Mouse (Mus musculus) CH12.LX (cell line): Measurements from ENCODE around the gene Dhrs7b. TPM values are rescaled to one million over a fixed set of nuclear protein-coding genes. Genes with fewer than 3 reads are reported as not detected.

Source experiments
- DNase-seq: peaks from one replicate; pipeline ENCODE4 v3.0.0-alpha.2; 2013; ENCODE audit errors: extremely low read depth
- H3K27ac ChIP-seq: 2 replicates; pipeline ENCODE4 v1.5.1; 2012; ENCODE audit warnings: low read depth, mild to moderate bottlenecking, control low read depth, moderate library complexity; ENCODE audit not compliant: insufficient read depth
- H3K27me3 ChIP-seq: replicated peaks from 2 replicates; pipeline ENCODE3; 2012; ENCODE audit warnings: inconsistent platforms
- H3K36me3 ChIP-seq, 2 experiments: replicated peaks in 1 of 2; 2 replicates each; pipeline versions ENCODE3 to v1.6.1; 2012; ENCODE audit warnings: inconsistent platforms in 1 of 2, low read length in 1 of 2, mild to moderate bottlenecking in 1 of 2, mixed read lengths in 1 of 2, moderate library complexity in 1 of 2; ENCODE audit not compliant: control insufficient read depth in 1 of 2, insufficient read depth in 1 of 2
- H3K4me1 ChIP-seq, 2 experiments: 2 replicates each; pipeline ENCODE4 v1.6.1; 2012; ENCODE audit warnings: inconsistent platforms in 1 of 2, moderate library complexity in 1 of 2; ENCODE audit not compliant: insufficient read depth in 2 of 2, control insufficient read depth in 1 of 2
- H3K4me2 ChIP-seq: 2 replicates; pipeline ENCODE4 v1.6.1; 2012; ENCODE audit warnings: low read depth, mild to moderate bottlenecking, control low read depth; ENCODE audit not compliant: poor library complexity, insufficient read depth, severe bottlenecking
- H3K4me3 ChIP-seq, 3 experiments: fragments of 150-350 bp in 1 of 3; sonication (generic) in 1 of 3; replicated peaks in 1 of 3; 2 replicates each; pipeline versions ENCODE3 to v1.5.1; 2011 to 2012; ENCODE audit warnings: low read depth in 2 of 3, low read length in 2 of 3, mild to moderate bottlenecking in 2 of 3, moderate library complexity in 2 of 3, control low read depth in 1 of 3, improper control_type of control experiment in 1 of 3, inconsistent platforms in 1 of 3, mixed read lengths in 1 of 3; ENCODE audit not compliant: poor library complexity in 1 of 3
- H3K79me2 ChIP-seq: replicated peaks from 2 replicates; pipeline ENCODE4 v1.6.1; 2012; ENCODE audit warnings: mild to moderate bottlenecking, moderate library complexity; ENCODE audit not compliant: control insufficient read depth, poor library complexity, insufficient read depth, severe bottlenecking; ENCODE audit errors: extremely low read depth
- H3K9ac ChIP-seq: 2 replicates; pipeline ENCODE4 v1.6.1; 2012; ENCODE audit warnings: low read depth, mild to moderate bottlenecking, control low read depth, moderate library complexity; ENCODE audit not compliant: insufficient read depth
- H3K9me3 ChIP-seq: replicated peaks from 2 replicates; pipeline ENCODE3; 2012; ENCODE audit warnings: low read length, inconsistent platforms, mixed read lengths
- BHLHE40 ChIP-seq: IDR thresholded peaks from 2 replicates; pipeline ENCODE4 v1.6.1; 2011; ENCODE audit warnings: mild to moderate bottlenecking, low read depth, low read length, improper control_type of control experiment
- CHD1 ChIP-seq: IDR thresholded peaks from 2 replicates; pipeline ENCODE4 v1.6.1; 2012; ENCODE audit warnings: low read depth, low read length, improper control_type of control experiment, inconsistent platforms
- E2F4 ChIP-seq: IDR thresholded peaks from 2 replicates; pipeline ENCODE4 v1.6.1; 2011; ENCODE audit warnings: low read depth, low read length, improper control_type of control experiment; ENCODE audit not compliant: insufficient replicate concordance
- ELF1 ChIP-seq: IDR thresholded peaks from 2 replicates; pipeline ENCODE4 v1.6.1; 2014; ENCODE audit warnings: low read depth, mild to moderate bottlenecking, inconsistent platforms, low read length, improper control_type of control experiment
- EP300 ChIP-seq: IDR thresholded peaks from 2 replicates; pipeline ENCODE4 v1.6.1; 2011; ENCODE audit warnings: low read length, improper control_type of control experiment
- ETS1 ChIP-seq: conservative IDR thresholded peaks from 2 replicates; pipeline ENCODE4 v1.6.1; 2012; ENCODE audit warnings: low read depth, mild to moderate bottlenecking, inconsistent platforms, low read length, improper control_type of control experiment, moderate library complexity
- GABPA ChIP-seq: IDR thresholded peaks from 2 replicates; pipeline ENCODE4 v1.6.1; 2012; ENCODE audit warnings: low read depth, low read length, improper control_type of control experiment, inconsistent platforms; ENCODE audit not compliant: insufficient replicate concordance
- IRF4 ChIP-seq: IDR thresholded peaks from 2 replicates; pipeline ENCODE4 v1.6.1; 2014; ENCODE audit warnings: low read depth, mild to moderate bottlenecking, inconsistent platforms, low read length, improper control_type of control experiment
- JUN ChIP-seq: IDR thresholded peaks from 2 replicates; pipeline ENCODE4 v1.6.1; 2011; ENCODE audit warnings: low read depth, mild to moderate bottlenecking, low read length, improper control_type of control experiment, moderate library complexity; ENCODE audit not compliant: insufficient read depth
- MAFK ChIP-seq: IDR thresholded peaks from 2 replicates; pipeline ENCODE4 v1.6.1; 2011; ENCODE audit warnings: low read length, improper control_type of control experiment; ENCODE audit not compliant: insufficient replicate concordance
- MAZ ChIP-seq: IDR thresholded peaks from 2 replicates; pipeline ENCODE4 v1.6.1; 2012; ENCODE audit warnings: low read depth, mild to moderate bottlenecking, inconsistent platforms, low read length, improper control_type of control experiment, moderate library complexity
- MEF2A ChIP-seq: IDR thresholded peaks from 2 replicates; pipeline ENCODE4 v1.6.1; 2014; ENCODE audit warnings: low read depth, mild to moderate bottlenecking, inconsistent platforms, low read length, improper control_type of control experiment, borderline replicate concordance
- MXI1 ChIP-seq: IDR thresholded peaks from 2 replicates; pipeline ENCODE4 v1.6.1; 2011; ENCODE audit warnings: mild to moderate bottlenecking, low read depth, low read length, improper control_type of control experiment
- NELFE ChIP-seq: IDR thresholded peaks from 2 replicates; pipeline ENCODE4 v1.6.1; 2011; ENCODE audit warnings: low read depth, low read length, improper control_type of control experiment
- POLR2A ChIP-seq: IDR thresholded peaks from 2 replicates; pipeline ENCODE4 v1.6.1; 2011; ENCODE audit warnings: low read depth, mild to moderate bottlenecking, improper control_type of control experiment, low read length
- POLR2AphosphoS2 ChIP-seq: IDR thresholded peaks from 2 replicates; pipeline ENCODE4 v1.6.1; 2011; ENCODE audit warnings: low read depth, low read length, improper control_type of control experiment
- RAD21 ChIP-seq: IDR thresholded peaks from 2 replicates; pipeline ENCODE4 v1.6.1; 2011; ENCODE audit warnings: low read depth, mild to moderate bottlenecking, low read length, improper control_type of control experiment, moderate library complexity
- RCOR1 ChIP-seq: conservative IDR thresholded peaks from 2 replicates; pipeline ENCODE4 v1.6.1; 2012; ENCODE audit warnings: low read depth, mild to moderate bottlenecking, inconsistent platforms, low read length, improper control_type of control experiment
- SIN3A ChIP-seq: IDR thresholded peaks from 2 replicates; pipeline ENCODE4 v1.6.1; 2012; ENCODE audit warnings: low read length, improper control_type of control experiment, inconsistent platforms
- SMC3 ChIP-seq: IDR thresholded peaks from 2 replicates; pipeline ENCODE4 v1.6.1; 2011; ENCODE audit warnings: low read depth, low read length, improper control_type of control experiment
- TCF12 ChIP-seq: IDR thresholded peaks from 2 replicates; pipeline ENCODE4 v1.6.1; 2014; ENCODE audit warnings: low read depth, mild to moderate bottlenecking, inconsistent platforms, low read length, improper control_type of control experiment
- USF1 ChIP-seq: IDR thresholded peaks from 2 replicates; pipeline ENCODE4 v1.6.1; 2014; ENCODE audit warnings: low read depth, mild to moderate bottlenecking, inconsistent platforms, low read length, improper control_type of control experiment
- USF2 ChIP-seq: conservative IDR thresholded peaks from 2 replicates; pipeline ENCODE4 v1.6.1; 2011; ENCODE audit warnings: low read depth, low read length, improper control_type of control experiment
- ZC3H11A ChIP-seq: IDR thresholded peaks from 2 replicates; pipeline ENCODE4 v1.6.1; 2012; ENCODE audit warnings: low read depth, mild to moderate bottlenecking, inconsistent platforms, low read length, improper control_type of control experiment
- ZKSCAN1 ChIP-seq: IDR thresholded peaks from 2 replicates; pipeline ENCODE4 v1.6.1; 2012; ENCODE audit warnings: low read depth, inconsistent platforms, low read length, improper control_type of control experiment, borderline replicate concordance
- ZNF384 ChIP-seq: IDR thresholded peaks from 2 replicates; pipeline ENCODE4 v1.6.1; 2012; ENCODE audit warnings: low read depth, low read length, improper control_type of control experiment, inconsistent platforms
- dilution Hi-C: fragments of 300-500 bp; cut with MboI; formaldehyde crosslinking; loops from 2 replicates; pipeline ENCODE4 v1.14.3; 2020; ENCODE audit warnings: low sequenced_read_pairs; ENCODE audit not compliant: extremely low pct_unique_long_range_greater_than_20kb, extremely low pct_ligation_motif_present
- in situ Hi-C: fragments of 300-500 bp; cut with MboI; formaldehyde crosslinking; loops from 3 replicates; pipeline ENCODE4 v1.14.3; 2019; ENCODE audit warnings: low sequenced_read_pairs, low pct_ligation_motif_present, low pct_unique_long_range_greater_than_20kb, mixed read lengths
- polyA plus RNA-seq: library from polyadenylated mRNA; unstranded; fragments of >175 nt; gene quantifications from 2 replicates; pipeline ENCODE4 v1.2.1, GENCODE M21; 2012; ENCODE audit warnings: low read depth; ENCODE audit not compliant: insufficient read length
- total RNA-seq, 2 experiments: library from RNA; depleted of rRNA; stranded (reverse); fragments of 300-350 nt in 1 of 2; fragments of >200 nt in 1 of 2; gene quantifications; 2 replicates each; pipeline ENCODE4 v1.2.3; 2012 to 2014

The Dhrs7b gene
- total and polyA plus RNA-seq, 3 experiments, result 43.3 to 63.5 (median 59.2) TPM

- H3K36me3 ChIP-seq, result peaks cover 81 to 94% of the 10 kb centered on the region in 2 experiments
- TF ChIP-seq SIN3A, result no peak
- no peak for TF ChIP-seq SMC3
- no peak for TF ChIP-seq RAD21
- TF ChIP-seq POLR2AphosphoS2, result no peak
- TF ChIP-seq CHD1, result no peak
- no peak for TF ChIP-seq BHLHE40
- no peak for TF ChIP-seq ZC3H11A
- TF ChIP-seq USF2, result no peak
- TF ChIP-seq MAFK, result no peak
- TF ChIP-seq ZKSCAN1, result no peak
- TF ChIP-seq USF1, result no peak
- no peak for TF ChIP-seq MEF2A
- TF ChIP-seq JUN, result no peak
- TF ChIP-seq NELFE, result no peak
- TF ChIP-seq MAZ, result no peak
- no peak for TF ChIP-seq TCF12
- no peak for TF ChIP-seq EP300
- no peak for TF ChIP-seq MXI1
- TF ChIP-seq RCOR1, result no peak
- TF ChIP-seq, all 38 proteins: peak for 0
- dilution Hi-C loops (no loop called here), in situ Hi-C loops (no loop called here)
- H3K4me1 ChIP-seq, result peaks cover 7 to 32% of the 10 kb centered on the region in 2 experiments; a peak in 3 of 4 replicates
- DNase-seq, result no peak
- no peak overlapping the region for H3K4me2 ChIP-seq
- H3K79me2 ChIP-seq, result peaks cover 17% of the 10 kb centered on the region
- no peak overlapping the region for H3K9ac ChIP-seq
- H3K9me3 ChIP-seq, result no peaks in the 10 kb centered on the region
- H3K4me3 ChIP-seq, result no peak overlapping the region
- H3K27ac ChIP-seq, result no peak overlapping the region
- no peaks in the 10 kb centered on the region for H3K27me3 ChIP-seq
Measured at GRCm38 (mm10) chr11:60790472-60790871, 40.0 kb upstream of the Dhrs7b start.

GRCm38 (mm10) chr11:60796342-60796741 is 34.1 kb upstream of the Dhrs7b start:
- no peaks in the 10 kb centered on the region for H3K4me1 ChIP-seq
- in situ Hi-C loops (no loop called here), dilution Hi-C loops (no loop called here)
- no peak overlapping the region for H3K4me3 ChIP-seq
- H3K9ac ChIP-seq, result no peak overlapping the region
- no peaks in the 10 kb centered on the region for H3K79me2 ChIP-seq
- TF ChIP-seq IRF4 (no peak), E2F4 (no peak), USF2 (no peak), GABPA (no peak), NELFE (no peak), POLR2A (no peak), ELF1 (no peak), ZC3H11A (no peak), ZNF384 (no peak), RAD21 (no peak), ETS1 (no peak)
- H3K9me3 ChIP-seq, result no peaks in the 10 kb centered on the region
- peaks cover 81 to 97% of the 10 kb centered on the region in 2 experiments for H3K36me3 ChIP-seq
- DNase-seq, result no peak
- H3K27me3 ChIP-seq, result no peaks in the 10 kb centered on the region
- no peak overlapping the region for H3K27ac ChIP-seq
- no peak overlapping the region for H3K4me2 ChIP-seq
